Mouse (Mus musculus) heart, embryonic 14.5 days (tissue): ENCODE measurements around the gene Ppp2ca. TPM values are rescaled to one million over a fixed set of nuclear protein-coding genes. Genes with fewer than 3 reads are reported as not detected.

ENCODE experiments used
- ATAC-seq: fragments of 200-750 bp; cut with Nextera tagmentation; 2 replicates; pipeline ENCODE4 v1.8.0; 2017; ENCODE audit warnings: low read depth, moderate TSS enrichment; ENCODE audit not compliant: insufficient number of reproducible peaks, insufficient read depth, low FRiP score
- H3K27ac ChIP-seq, 2 experiments: fragments of 200-500 bp in 1 of 2; fragments of 300-500 bp in 1 of 2; sonication (generic) in 1 of 2; replicated peaks in 1 of 2; 2 replicates each; pipeline ENCODE4 v1.5.1; 2012 to 2014; ENCODE audit warnings: low read depth in 2 of 2, low read length in 2 of 2, control low read depth in 1 of 2, mild to moderate bottlenecking in 1 of 2, mixed read lengths in 1 of 2; ENCODE audit not compliant: control insufficient read depth in 1 of 2, insufficient read depth in 1 of 2
- H3K27me3 ChIP-seq: fragments of 300-500 bp; sonication (generic); 2 replicates; pipeline ENCODE4 v1.6.1; 2014; ENCODE audit warnings: mild to moderate bottlenecking, low read length, control low read depth; ENCODE audit not compliant: control insufficient read depth, insufficient read depth
- H3K36me3 ChIP-seq: fragments of 300-500 bp; sonication (generic); 2 replicates; pipeline ENCODE4 v1.6.1; 2014; ENCODE audit warnings: mild to moderate bottlenecking, control low read depth, low read length, mixed read lengths; ENCODE audit not compliant: control insufficient read depth, insufficient read depth
- H3K4me1 ChIP-seq, 2 experiments: fragments of 200-500 bp in 1 of 2; fragments of 300-500 bp in 1 of 2; sonication (generic) in 1 of 2; 2 replicates each; pipeline ENCODE4 v1.6.1; 2012 to 2014; ENCODE audit warnings: low read length in 2 of 2, control low read depth in 1 of 2, mixed read lengths in 1 of 2; ENCODE audit not compliant: control insufficient read depth in 2 of 2, insufficient read depth in 2 of 2
- H3K4me2 ChIP-seq: fragments of 300-500 bp; sonication (generic); 2 replicates; pipeline ENCODE4 v1.6.1; 2014; ENCODE audit warnings: mild to moderate bottlenecking, low read length
- H3K4me3 ChIP-seq, 2 experiments: fragments of 200-500 bp in 1 of 2; fragments of 300-500 bp in 1 of 2; sonication (generic) in 1 of 2; 2 replicates each; pipeline ENCODE4 v1.5.1; 2012 to 2014; ENCODE audit warnings: low read length in 2 of 2, mild to moderate bottlenecking in 2 of 2, control low read depth in 1 of 2, low read depth in 1 of 2, moderate library complexity in 1 of 2; ENCODE audit not compliant: control insufficient read depth in 1 of 2, insufficient read depth in 1 of 2
- H3K9ac ChIP-seq: fragments of 300-500 bp; sonication (generic); 2 replicates; pipeline ENCODE4 v1.6.1; 2014; ENCODE audit warnings: mild to moderate bottlenecking, low read length
- H3K9me3 ChIP-seq: fragments of 300-500 bp; sonication (generic); 2 replicates; pipeline ENCODE4 v1.6.1; 2016; ENCODE audit warnings: low read length, control low read depth; ENCODE audit not compliant: control insufficient read depth
- WGBS: fragments of 180-500 bp; shearing (Covaris S2); extraction: QIAGEN DNeasy Blood & Tissue Kit; methylation state at CpG from one replicate; pipeline ENCODE4 v1.1.7; 2014; 5-methylcytosine and 5-hydroxymethylcytosine counted together
- polyA plus RNA-seq: library from polyadenylated mRNA; unstranded; fragments of >200 nt; fragmentation: Nextera tagmentation; extraction: Ambion mirVana; gene quantifications from 2 replicates; pipeline ENCODE4 v1.2.1, GENCODE M21; 2014

The Ppp2ca gene
- 81.1 and 86.7 TPM in 2 replicates for polyA plus RNA-seq

DNA sequence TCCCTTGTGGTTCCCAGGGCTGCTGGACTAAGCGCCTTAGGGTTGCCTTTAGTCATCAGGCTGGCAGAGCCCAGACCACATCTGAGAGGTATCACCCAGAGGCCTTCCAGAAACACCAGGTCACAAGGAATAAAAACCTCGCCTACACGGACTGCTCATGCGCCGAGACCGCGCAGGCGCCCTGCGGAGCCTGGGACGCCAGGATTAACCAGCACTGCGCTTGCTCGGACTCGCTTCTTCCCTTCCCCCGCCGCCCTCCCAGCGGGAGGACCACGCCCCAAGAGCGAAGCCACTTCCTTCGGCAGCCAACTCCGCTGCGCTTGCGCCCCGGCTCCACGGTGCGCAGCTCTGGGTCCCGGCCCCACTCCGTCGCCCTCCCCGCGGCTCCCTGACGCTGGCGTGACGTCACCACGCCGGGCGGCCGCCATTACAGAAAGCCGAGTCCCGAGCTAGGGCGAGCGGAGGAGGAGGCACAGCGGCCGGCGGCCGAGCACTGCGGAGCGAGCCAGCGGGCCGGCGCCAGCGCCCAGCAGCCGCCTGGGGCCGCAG is at the start of gene Ppp2ca:
Gene Ppp2ca (plus strand): TSS at position 284 of the 549 bp plus-strand sequence.
- under 1% methylated on average over 51 of the region's 53 CpGs for WGBS
- peak within 1 kb of the TSS; percentile 72 to 97 for H3K4me3 ChIP-seq
- H3K4me1 ChIP-seq: peaks cover 8 to 38% of the 10 kb centered on the region in 2 experiments
- H3K27ac ChIP-seq: peak within 1 kb of the TSS; percentile 99 to 100
- H3K9me3 ChIP-seq: no peaks in the 10 kb centered on the region
- peak within 1 kb of the TSS; percentile 96 for H3K9ac ChIP-seq
- peak; percentile 98 for ATAC-seq
- H3K4me2 ChIP-seq: peak within 1 kb of the TSS; percentile 82
- no peaks in the 10 kb centered on the region for H3K36me3 ChIP-seq
- H3K27me3 ChIP-seq: no peaks in the 10 kb centered on the region

DNA sequence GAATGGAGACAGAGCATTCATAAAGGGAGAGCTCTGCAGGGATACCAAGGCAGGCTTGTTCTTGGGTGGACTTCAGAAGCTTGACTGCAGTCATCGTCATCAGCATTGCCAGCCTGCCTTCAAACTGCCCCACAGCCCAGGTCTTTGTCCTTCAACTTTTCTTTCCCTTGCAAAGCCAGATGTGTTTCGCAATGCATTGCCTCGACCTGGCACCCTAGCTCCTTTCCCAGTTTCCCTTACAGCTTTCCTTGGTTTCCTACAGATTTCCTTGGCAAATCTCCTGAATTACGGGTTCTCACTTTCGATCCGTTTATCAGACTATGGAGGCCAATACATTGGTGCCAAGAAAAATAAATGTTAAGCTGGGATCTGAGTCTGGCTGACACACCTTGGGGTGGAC is 45.1 kb upstream of the Ppp2ca start:
- no peak overlapping the region for H3K4me3 ChIP-seq
- 0 out of 4 replicates have a peak overlapping the region, but pooled peaks have one; percentile 2 to 4 for H3K27ac ChIP-seq
- no peaks in the 10 kb centered on the region for H3K9me3 ChIP-seq
- WGBS: 66% methylated on average over 6 of the region's 6 CpGs
- H3K4me2 ChIP-seq: no peak overlapping the region
- H3K36me3 ChIP-seq: no peaks in the 10 kb centered on the region
- no peaks in the 10 kb centered on the region for H3K27me3 ChIP-seq
- no peak overlapping the region for H3K9ac ChIP-seq
- no peak for ATAC-seq
- H3K4me1 ChIP-seq: peaks cover 11 to 12% of the 10 kb centered on the region in 2 experiments; a peak in 3 of 4 replicates

DNA sequence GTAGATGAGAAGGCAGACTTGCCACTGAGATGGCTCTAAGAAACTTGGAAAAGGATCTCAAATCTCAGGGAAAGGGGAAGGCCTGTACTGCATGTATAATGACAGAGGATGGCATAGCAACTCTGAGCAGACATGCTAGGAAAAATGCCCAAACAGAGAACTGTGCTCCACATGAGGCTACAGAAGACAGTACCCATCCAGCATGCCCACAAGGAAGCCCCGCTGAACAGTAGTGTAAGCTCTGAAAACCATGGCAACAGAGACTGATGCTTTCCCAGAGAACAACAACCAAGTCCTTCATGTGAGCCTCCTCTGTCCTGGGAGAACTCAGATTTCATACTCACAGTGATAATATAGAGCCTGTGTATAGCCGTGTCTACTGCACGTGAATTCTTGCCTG is 43.8 kb upstream of the Ppp2ca start:
- H3K36me3 ChIP-seq: no peaks in the 10 kb centered on the region
- H3K27ac ChIP-seq: no peak overlapping the region
- 71% methylated on average over 3 of the region's 3 CpGs for WGBS
- no peak for ATAC-seq
- no peak overlapping the region for H3K4me2 ChIP-seq
- H3K27me3 ChIP-seq: no peaks in the 10 kb centered on the region
- no peak overlapping the region for H3K4me3 ChIP-seq
- no peak overlapping the region for H3K9ac ChIP-seq
- peaks cover 11 to 12% of the 10 kb centered on the region in 2 experiments; a peak in 3 of 4 replicates for H3K4me1 ChIP-seq
- H3K9me3 ChIP-seq: no peaks in the 10 kb centered on the region

DNA sequence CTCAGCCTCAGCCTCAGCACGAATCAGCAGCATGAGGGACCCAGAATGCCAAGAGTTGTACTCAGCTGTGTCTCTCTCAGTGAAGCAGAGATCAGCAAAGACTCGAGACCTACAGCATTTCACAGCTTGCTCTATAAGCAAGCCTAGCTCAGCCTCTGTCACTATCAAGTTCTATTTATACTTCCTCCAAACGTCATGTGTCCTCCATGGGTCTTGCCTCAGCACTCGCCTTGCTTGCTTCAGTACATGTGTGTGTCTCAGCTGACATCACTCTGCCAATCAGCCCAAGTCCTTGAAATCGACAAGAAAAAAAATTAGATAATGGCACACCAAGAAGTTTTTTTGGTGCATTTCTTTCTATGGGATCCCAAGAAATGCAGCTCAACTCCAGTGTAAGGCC is 42.3 kb upstream of the Ppp2ca start:
- ATAC-seq: 0 out of 2 replicates have a peak, but pooled peaks have one; percentile 31
- Histone ChIP-seq H3K9me3 (0 out of 2 replicates have a peak, but pooled peaks cover 4% of the 10 kb centered on the region), H3K4me1 (peaks cover 11 to 12% of the 10 kb centered on the region in 2 experiments; a peak in 3 of 4 replicates), H3K27me3 (no peaks in the 10 kb centered on the region), H3K27ac (peak overlapping the region; percentile 63 to 74), H3K9ac (no peak overlapping the region), H3K4me3 (no peak overlapping the region), H3K4me2 (peak overlapping the region; percentile 27), H3K36me3 (no peaks in the 10 kb centered on the region)
- WGBS: 32% methylated on average over 5 of the region's 5 CpGs

DNA sequence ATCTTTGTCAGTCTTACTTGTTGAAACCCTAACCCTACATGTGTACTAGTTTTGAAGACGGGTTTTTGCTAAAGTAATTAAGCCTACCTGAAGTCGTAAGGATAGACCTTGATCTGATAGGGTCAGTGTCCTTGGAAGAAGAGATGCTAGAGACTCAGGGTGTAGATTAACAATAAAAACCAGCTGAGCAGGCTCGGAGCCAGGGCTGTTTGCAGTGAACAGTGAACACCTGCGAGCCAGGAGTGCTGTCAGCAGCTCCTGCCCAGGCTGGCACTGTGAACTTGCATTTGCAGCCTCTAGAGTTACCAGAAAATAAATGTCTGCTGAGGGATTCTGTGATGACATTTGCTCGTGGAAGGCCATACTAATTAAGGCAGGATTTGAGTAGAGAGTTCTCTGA is 39.5 kb upstream of the Ppp2ca start:
- Histone ChIP-seq H3K36me3 (no peaks in the 10 kb centered on the region), H3K4me3 (no peak overlapping the region), H3K4me1 (peaks cover 3 to 5% of the 10 kb centered on the region in 2 experiments; a peak in 2 of 4 replicates), H3K9me3 (0 out of 2 replicates have a peak, but pooled peaks cover 4% of the 10 kb centered on the region), H3K4me2 (no peak overlapping the region), H3K27ac (no peak overlapping the region), H3K27me3 (no peaks in the 10 kb centered on the region), H3K9ac (no peak overlapping the region)
- 64% methylated on average over 5 of the region's 5 CpGs for WGBS
- ATAC-seq: no peak

DNA sequence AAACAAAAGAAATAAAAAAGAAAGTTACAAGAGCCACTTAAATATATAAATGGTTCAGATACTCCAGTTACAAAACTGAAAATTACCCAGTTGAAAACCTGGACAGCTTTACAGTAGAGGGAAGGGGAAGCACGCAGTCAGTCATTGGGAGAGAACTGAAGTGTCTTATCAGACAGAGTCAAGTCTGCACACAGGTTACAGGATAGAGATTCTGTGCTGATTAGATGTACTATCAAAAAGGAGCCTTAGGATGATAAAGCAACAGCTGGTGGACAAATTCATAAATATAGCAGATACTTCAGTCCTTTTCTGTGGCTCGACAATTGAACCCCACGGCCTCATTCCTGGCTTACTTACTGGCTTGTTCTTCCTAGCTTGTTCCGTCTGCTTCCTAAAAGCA is 38.2 kb upstream of the Ppp2ca start:
- ATAC-seq: no peak
- H3K4me3 ChIP-seq: no peak overlapping the region
- no peak overlapping the region for H3K9ac ChIP-seq
- H3K27me3 ChIP-seq: no peaks in the 10 kb centered on the region
- 0 out of 2 replicates have a peak, but pooled peaks cover 4% of the 10 kb centered on the region for H3K9me3 ChIP-seq
- 89% methylated on average over 4 of the region's 4 CpGs for WGBS
- H3K27ac ChIP-seq: no peak overlapping the region
- no peaks in the 10 kb centered on the region for H3K36me3 ChIP-seq
- no peak overlapping the region for H3K4me2 ChIP-seq
- peaks cover 3 to 4% of the 10 kb centered on the region in 2 experiments; a peak in 2 of 4 replicates for H3K4me1 ChIP-seq

DNA sequence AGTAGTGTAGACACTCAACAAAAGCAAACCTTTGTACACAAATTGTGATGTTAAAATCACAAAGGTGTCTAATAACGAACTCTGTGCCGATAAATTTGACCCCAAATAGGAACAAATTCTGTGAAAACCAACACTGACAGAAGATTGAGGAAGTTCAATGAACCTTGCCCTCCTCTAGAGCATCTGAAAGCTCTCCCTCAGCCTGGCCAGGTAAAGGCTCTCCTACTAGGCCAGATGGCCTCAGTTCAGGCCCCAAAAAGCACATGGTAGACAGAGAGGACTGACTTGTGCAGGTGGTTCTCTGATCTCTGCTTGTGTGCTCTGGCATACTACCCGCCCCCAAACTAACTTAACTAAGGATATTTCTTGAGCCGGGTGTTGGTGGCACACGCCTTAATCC is 36.1 kb upstream of the Ppp2ca start:
- H3K4me1 ChIP-seq: peaks cover 0 to 3% of the 10 kb centered on the region in 2 experiments; a peak in 1 of 4 replicates
- H3K36me3 ChIP-seq: no peaks in the 10 kb centered on the region
- no peak overlapping the region for H3K4me3 ChIP-seq
- 95% methylated on average over 5 of the region's 5 CpGs for WGBS
- H3K27me3 ChIP-seq: no peaks in the 10 kb centered on the region
- H3K9me3 ChIP-seq: 0 out of 2 replicates have a peak, but pooled peaks cover 4% of the 10 kb centered on the region
- H3K9ac ChIP-seq: no peak overlapping the region
- H3K27ac ChIP-seq: no peak overlapping the region
- no peak for ATAC-seq
- no peak overlapping the region for H3K4me2 ChIP-seq
